Mouse (Mus musculus) heart, postnatal 36 days (tissue): ENCODE data around the gene Tbc1d22a. TPM values are rescaled to one million over a fixed set of nuclear protein-coding genes. Genes with fewer than 3 reads are reported as not detected.
A peak's percentile ranks its signal among the peaks of the same experiment; 100 is the strongest.

ENCODE experiments used
- DNase-seq, 2 experiments: peaks; one replicate each; pipeline ENCODE4 v3.0.0; 2021 to 2022
- intact Hi-C: fragments of 180-260 bp; cut with DNase I; formaldehyde crosslinking; loops from one replicate; pipeline ENCODE4 v1.15.1; 2025
- total RNA-seq, 2 experiments: library from RNA; stranded (reverse); gene quantifications; 2 replicates each; pipeline ENCODE4 v1.2.3; 2021

Tbc1d22a gene
- total RNA-seq, 2 experiments from 2014 or later: 21.7 to 28.6 TPM

- DNase-seq: no peak
- intact Hi-C loops: loop anchor here (10.0 kb wide), 1 partner anchor 316 kb away; no protein-coding TSS in a partner anchor
These were observed 45.0 kb downstream of the Tbc1d22a start for GRCm38 (mm10) chr15:86259233-86259632.

GRCm38 (mm10) chr15:86260111-86260510 lies 45.9 kb downstream of the Tbc1d22a start:
- no peak for DNase-seq

DNA sequence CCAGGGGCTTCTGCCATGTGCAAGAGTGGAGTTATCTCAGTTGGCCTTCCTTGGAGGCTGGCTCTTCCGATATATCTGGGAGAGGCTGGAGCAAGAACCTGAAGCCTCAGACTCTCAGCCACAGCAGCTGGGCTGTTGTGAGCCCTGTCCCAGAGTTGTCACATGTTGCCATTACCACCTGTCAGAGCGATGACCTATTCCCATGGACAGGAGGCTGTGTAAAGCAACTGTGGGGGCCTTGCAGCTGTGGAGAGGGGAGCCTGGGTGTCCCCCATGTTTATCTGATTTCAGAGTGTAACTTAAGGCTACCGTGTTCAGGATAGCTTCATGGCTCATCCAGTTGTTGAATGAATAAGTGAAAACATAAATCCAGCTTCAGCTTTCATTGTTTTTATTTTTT lies 50.1 kb downstream of the Tbc1d22a start:
- intact Hi-C loops: no loop called here
- DNase-seq: no peak

More at GRCm38 (mm10) chr15:86260111-86260510, 45.9 kb downstream of the Tbc1d22a start:
- intact Hi-C loops: no loop called here

DNA sequence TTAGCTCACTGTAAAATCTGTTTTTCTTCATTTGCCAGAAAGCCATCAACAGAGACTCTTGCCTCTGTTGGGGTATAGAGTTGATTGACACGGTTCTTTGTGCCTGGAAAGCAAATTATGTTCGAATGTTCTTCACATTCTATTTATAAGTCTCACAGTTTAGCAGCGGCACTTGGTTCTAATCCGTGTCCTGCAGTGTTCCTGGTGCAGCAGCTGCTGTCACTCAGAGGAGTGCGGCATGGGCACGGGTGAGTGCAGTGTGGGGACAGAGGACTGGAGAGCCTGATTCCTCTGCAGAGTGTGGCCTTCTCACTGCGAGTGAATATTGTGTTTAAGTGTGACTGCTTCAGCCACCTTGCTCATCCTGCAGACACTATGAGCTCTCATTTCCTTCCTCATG lies 50.5 kb downstream of the Tbc1d22a start:
- DNase-seq: no peak
- intact Hi-C loops: no loop called here

- DNase-seq: no peak
- intact Hi-C loops: no loop called here
These were observed 52.7 kb downstream of the Tbc1d22a start for GRCm38 (mm10) chr15:86266975-86267374.

DNA sequence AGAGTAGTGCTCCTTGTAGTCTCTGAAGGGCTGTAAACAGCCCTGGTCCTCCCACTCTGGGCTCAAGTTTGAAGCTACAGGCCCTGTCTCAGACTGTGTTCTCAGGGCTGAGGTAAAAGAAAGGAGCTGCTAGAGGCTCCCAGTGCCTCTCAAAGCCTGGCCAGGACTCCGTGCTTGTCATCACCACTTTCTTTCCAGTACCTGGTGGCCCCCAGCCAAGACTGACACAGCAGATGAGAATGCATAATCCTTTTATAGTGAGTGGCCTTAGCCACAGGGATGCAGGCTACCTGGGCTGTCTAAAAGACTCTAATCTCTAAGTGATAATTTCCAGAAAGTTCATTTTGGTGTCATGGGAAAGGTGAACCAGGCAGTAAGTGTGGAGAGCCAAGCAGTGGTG lies 54.3 kb downstream of the Tbc1d22a start:
- no peak for DNase-seq
- intact Hi-C loops: no loop called here

- intact Hi-C loops: no loop called here
- DNase-seq: no peak
These were observed 61.5 kb downstream of the Tbc1d22a start for GRCm38 (mm10) chr15:86275754-86276153.

DNA sequence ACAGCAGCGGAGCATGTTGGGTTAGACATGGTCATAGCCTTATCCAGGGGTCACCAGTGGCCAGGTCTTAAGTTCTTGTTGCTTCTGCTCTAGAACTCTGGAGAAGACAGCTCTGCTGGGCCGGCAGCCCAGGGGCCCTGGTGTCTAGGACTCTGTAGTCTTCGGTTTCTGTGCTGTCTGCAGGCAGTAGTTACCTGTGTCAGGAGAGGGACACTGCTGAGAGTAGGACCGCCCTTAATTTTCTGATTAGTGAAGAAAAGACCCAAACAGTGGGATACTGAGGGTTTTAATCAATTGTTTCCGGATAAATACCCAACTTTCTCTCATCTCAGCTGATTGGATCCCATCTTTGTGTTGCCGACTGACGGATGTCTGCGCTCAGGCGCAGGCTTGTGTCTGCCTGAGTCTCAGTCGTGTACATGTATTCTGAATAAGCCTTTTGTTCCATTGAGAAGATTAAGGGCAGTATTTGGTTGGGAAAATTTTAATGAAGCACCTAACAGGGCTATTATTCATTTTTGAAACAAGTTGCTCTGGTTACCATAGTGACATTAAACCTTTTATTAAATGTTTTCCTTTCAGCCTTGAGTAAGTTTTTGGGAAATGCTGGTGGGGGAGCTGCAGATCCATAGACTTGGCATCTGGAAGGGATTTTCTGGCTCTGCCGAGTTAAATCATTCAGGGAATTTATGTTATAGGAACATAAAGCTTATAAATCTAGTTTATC lies 62.4 kb downstream of the Tbc1d22a start:
- intact Hi-C loops: no loop called here
- no peak for DNase-seq

- intact Hi-C loops: no loop called here
- peak in 1 of 2 experiments; percentile 9 for DNase-seq
These were observed 63.2 kb downstream of the Tbc1d22a start for GRCm38 (mm10) chr15:86277428-86277827.

- DNase-seq: no peak
- intact Hi-C loops: no loop called here
These were observed 65.1 kb downstream of the Tbc1d22a start for GRCm38 (mm10) chr15:86279059-86279974.

DNA sequence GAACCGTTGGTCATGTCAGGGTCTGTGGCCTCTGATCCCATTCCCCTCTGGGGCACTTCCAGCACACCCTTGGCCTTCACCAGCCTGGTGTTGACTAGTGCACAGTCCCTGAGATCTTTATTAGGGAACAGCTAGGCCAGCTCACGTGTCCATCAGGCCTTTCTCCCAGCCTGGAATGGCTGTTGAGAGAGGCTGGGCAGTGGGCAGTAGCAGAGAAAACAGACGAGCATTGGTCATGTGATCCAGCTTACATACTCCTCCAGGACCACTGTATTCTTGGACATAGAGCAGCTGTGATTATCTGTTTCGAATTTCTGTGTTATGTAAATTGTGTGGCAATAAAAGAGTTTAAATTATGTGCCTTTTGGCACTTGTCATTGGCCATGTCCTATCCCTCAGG lies 65.9 kb downstream of the Tbc1d22a start:
- no peak for DNase-seq
- intact Hi-C loops: no loop called here

GRCm38 (mm10) chr15:86283238-86283637 lies 69.0 kb downstream of the Tbc1d22a start:
- intact Hi-C loops: no loop called here
- no peak for DNase-seq

DNA sequence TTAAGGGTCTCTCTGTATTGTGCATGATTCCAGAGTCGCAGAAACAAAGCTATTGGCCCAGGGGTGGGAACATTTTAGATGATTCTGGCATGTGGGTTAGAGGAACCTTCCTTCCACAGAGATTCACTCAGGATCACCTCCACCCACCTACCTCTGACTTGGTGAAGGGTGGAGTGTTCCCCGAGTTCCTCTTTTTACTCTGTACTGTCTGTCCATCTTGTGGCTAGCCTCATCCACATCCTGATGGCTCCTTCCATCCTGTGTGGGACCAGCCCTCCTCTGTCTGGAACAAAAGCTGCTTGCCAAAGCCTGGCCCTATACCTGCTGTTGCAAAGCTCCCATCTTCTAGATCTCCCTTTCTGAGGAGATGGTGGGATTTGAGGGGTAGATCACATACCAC lies 71.0 kb downstream of the Tbc1d22a start:
- DNase-seq: no peak
- intact Hi-C loops: no loop called here

- intact Hi-C loops: no loop called here
- no peak for DNase-seq
These were observed 75.8 kb downstream of the Tbc1d22a start for GRCm38 (mm10) chr15:86290074-86290473.

- intact Hi-C loops: no loop called here
These were observed 78.0 kb downstream of the Tbc1d22a start for GRCm38 (mm10) chr15:86292288-86292687.

GRCm38 (mm10) chr15:86294426-86294825 lies 80.2 kb downstream of the Tbc1d22a start:
- no peak for DNase-seq
- intact Hi-C loops: no loop called here

More at GRCm38 (mm10) chr15:86292288-86292687, 78.0 kb downstream of the Tbc1d22a start:
- DNase-seq: no peak

GRCm38 (mm10) chr15:86295722-86296288 lies 81.5 kb downstream of the Tbc1d22a start:
- intact Hi-C loops: no loop called here
- DNase-seq: no peak

DNA sequence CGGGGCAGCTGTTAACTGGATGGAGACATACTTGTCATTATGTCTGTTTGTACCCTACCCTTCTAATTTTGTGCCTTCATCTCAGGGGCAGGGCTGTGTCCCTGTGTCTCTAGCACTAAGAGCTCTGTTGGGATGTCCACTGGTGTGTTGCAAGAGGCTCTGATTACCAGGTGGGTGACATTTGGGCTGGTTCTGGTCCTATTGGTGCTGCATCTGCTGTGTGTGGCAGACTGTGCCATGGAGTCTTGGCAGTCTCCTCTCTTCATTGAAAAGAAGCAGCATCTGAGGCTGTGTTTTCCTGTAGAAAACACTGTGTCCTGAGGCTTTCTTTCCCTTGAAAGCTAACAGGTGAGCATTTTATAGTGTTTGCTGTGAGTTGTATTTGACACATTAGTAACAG lies 83.0 kb downstream of the Tbc1d22a start:
- DNase-seq: no peak
- intact Hi-C loops: no loop called here

DNA sequence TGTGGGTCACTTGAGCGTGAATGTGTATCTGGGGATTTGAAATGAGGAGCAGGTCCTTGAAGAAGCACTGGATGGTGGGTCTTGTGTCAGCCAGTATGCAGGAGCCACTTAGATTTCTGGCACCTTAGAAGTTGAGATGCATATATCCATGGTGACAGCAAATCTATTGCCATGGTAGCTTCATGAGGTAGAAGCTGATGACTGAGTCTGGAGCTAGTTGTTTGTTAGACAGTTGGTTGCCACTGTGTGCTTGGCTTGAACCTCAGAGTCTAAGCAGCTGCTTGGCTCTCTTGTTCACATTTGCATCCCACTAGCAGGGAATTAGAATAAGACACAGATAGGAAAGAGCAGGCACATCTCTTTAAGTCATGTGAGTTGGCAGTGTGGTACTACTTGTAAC lies 89.6 kb downstream of the Tbc1d22a start:
- intact Hi-C loops: no loop called here

DNA sequence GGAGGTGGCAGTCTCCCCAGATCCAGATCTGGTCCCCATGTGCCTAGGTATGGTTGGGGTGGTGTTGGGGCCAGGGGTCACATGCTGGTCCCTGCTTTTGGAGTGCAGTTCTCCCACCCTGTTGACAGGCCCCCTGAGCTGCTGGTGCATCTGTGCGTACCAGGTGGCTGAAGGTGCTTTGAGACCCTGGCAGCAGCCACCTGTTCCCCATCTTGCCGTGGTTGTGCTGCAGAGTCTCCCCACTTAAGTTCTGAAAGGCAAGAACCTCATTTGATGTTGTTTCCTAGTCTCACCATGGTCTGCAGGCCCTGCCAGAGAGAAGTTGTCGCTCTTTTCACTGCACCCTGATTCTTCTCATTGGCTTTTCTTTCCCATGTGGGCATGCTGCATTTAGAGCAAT lies 90.6 kb downstream of the Tbc1d22a start:
- intact Hi-C loops: no loop called here
- DNase-seq: no peak

More for the DNA sequence above, 89.6 kb downstream of the Tbc1d22a start:
- DNase-seq: no peak

DNA sequence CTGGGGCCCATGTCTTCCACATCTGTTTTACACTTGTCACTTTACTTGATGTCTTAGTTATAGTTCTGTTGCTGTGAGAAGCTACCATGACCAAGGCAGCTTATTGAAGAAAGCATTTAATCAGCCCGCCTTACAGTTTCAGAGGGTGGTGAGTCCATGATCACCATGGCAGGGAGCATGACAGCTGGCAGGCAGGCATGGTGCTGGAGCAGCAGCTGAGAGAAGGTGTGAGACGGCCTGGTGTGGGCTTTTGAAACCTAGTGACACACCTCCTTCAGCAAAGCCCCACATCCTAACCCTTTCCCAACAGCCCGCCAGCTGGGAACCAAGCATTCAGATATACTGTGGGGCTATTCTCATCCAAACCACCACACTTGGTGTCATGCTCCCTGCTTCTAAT lies 91.0 kb downstream of the Tbc1d22a start:
- DNase-seq: no peak
- intact Hi-C loops: no loop called here
